Mouse (Mus musculus) myocyte (in vitro differentiated cells): ENCODE data around the gene Dnaic1. TPM values are rescaled to one million over a fixed set of nuclear protein-coding genes. Genes with fewer than 3 reads are reported as not detected.

Source experiments
- H3K27me3 ChIP-seq: one replicate; pipeline ENCODE4 v1.6.1; 2011; ENCODE audit not compliant: control insufficient read depth, insufficient read depth, insufficient read length
- H3K36me3 ChIP-seq: one replicate; pipeline ENCODE4 v1.6.1; 2011; ENCODE audit not compliant: control insufficient read depth, insufficient read depth
- H3K4me2 ChIP-seq: one replicate; pipeline ENCODE4 v1.6.1; 2011; ENCODE audit warnings: low read depth, control low read depth
- H3K4me3 ChIP-seq: one replicate; pipeline ENCODE4 v1.5.1; 2011; ENCODE audit warnings: mild to moderate bottlenecking, control low read depth, moderate library complexity
- H3K79me2 ChIP-seq: one replicate; pipeline ENCODE4 v1.6.1; 2011; ENCODE audit not compliant: control insufficient read depth, insufficient read depth
- H3ac ChIP-seq: one replicate; pipeline ENCODE4 v1.6.1; 2011; ENCODE audit not compliant: control insufficient read depth, insufficient read length
- CEBPB ChIP-seq: IDR thresholded peaks from 2 replicates; pipeline ENCODE4 v1.6.1; 2011; ENCODE audit warnings: mild to moderate bottlenecking, moderate library complexity; ENCODE audit not compliant: poor library complexity, insufficient read depth, severe bottlenecking
- E2F4 ChIP-seq: IDR thresholded peaks from one replicate; pipeline ENCODE4 v1.6.1; 2011; ENCODE audit warnings: mild to moderate bottlenecking, control low read depth, moderate library complexity; ENCODE audit not compliant: insufficient read depth
- MAX ChIP-seq: IDR thresholded peaks from one replicate; pipeline ENCODE4 v1.6.1; 2011; ENCODE audit warnings: low read depth, mild to moderate bottlenecking, control low read depth
- MYOD1 ChIP-seq, 3 experiments: IDR thresholded peaks; one replicate each; pipeline ENCODE4 v1.6.1; 2011; ENCODE audit warnings: control low read depth in 2 of 3, low read depth in 2 of 3, mild to moderate bottlenecking in 2 of 3, moderate library complexity in 1 of 3; ENCODE audit not compliant: insufficient read length in 2 of 3, control insufficient read depth in 1 of 3
- MYOG ChIP-seq, 3 experiments: IDR thresholded peaks; one replicate each; pipeline ENCODE4 v1.6.1; 2011; ENCODE audit warnings: control low read depth in 2 of 3, low read depth in 2 of 3, mild to moderate bottlenecking in 2 of 3; ENCODE audit not compliant: insufficient read length in 2 of 3, control insufficient read depth in 1 of 3, insufficient read depth in 1 of 3
- POLR2A ChIP-seq: IDR thresholded peaks from one replicate; pipeline ENCODE4 v1.6.1; 2011; ENCODE audit warnings: low read depth, mild to moderate bottlenecking, control low read depth, moderate library complexity; ENCODE audit not compliant: insufficient read length
- POLR2AphosphoS2 ChIP-seq: IDR thresholded peaks from one replicate; pipeline ENCODE4 v1.6.1; 2011; ENCODE audit warnings: low read depth, control low read depth; ENCODE audit not compliant: insufficient read length
- REST ChIP-seq: IDR thresholded peaks from one replicate; pipeline ENCODE4 v1.6.1; 2011; ENCODE audit warnings: mild to moderate bottlenecking, control low read depth, moderate library complexity; ENCODE audit not compliant: insufficient read depth, insufficient read length
- SRF ChIP-seq: IDR thresholded peaks from one replicate; pipeline ENCODE4 v1.6.1; 2011; ENCODE audit warnings: low read depth; ENCODE audit not compliant: control insufficient read depth, insufficient read length
- TCF12 ChIP-seq: IDR thresholded peaks from one replicate; pipeline ENCODE4 v1.6.1; 2011; ENCODE audit warnings: mild to moderate bottlenecking, control low read depth; ENCODE audit not compliant: poor library complexity, insufficient read depth, severe bottlenecking
- TCF3 ChIP-seq: IDR thresholded peaks from one replicate; pipeline ENCODE4 v1.6.1; 2011; ENCODE audit warnings: low read depth, control low read depth; ENCODE audit not compliant: insufficient read length
- USF1 ChIP-seq: IDR thresholded peaks from one replicate; pipeline ENCODE4 v1.6.1; 2011; ENCODE audit warnings: low read depth, mild to moderate bottlenecking, control low read depth, moderate library complexity
- polyA plus RNA-seq: library from polyadenylated mRNA; unstranded; fragments of >200 nt; fragmentation: generic; extraction: Trizol; gene quantifications from one replicate; pipeline ENCODE4 v1.2.1, GENCODE M21; 2012; ENCODE audit warnings: missing spikeins

Gene Dnaic1
- polyA plus RNA-seq, 1 experiment, result 0.08 TPM

DNA sequence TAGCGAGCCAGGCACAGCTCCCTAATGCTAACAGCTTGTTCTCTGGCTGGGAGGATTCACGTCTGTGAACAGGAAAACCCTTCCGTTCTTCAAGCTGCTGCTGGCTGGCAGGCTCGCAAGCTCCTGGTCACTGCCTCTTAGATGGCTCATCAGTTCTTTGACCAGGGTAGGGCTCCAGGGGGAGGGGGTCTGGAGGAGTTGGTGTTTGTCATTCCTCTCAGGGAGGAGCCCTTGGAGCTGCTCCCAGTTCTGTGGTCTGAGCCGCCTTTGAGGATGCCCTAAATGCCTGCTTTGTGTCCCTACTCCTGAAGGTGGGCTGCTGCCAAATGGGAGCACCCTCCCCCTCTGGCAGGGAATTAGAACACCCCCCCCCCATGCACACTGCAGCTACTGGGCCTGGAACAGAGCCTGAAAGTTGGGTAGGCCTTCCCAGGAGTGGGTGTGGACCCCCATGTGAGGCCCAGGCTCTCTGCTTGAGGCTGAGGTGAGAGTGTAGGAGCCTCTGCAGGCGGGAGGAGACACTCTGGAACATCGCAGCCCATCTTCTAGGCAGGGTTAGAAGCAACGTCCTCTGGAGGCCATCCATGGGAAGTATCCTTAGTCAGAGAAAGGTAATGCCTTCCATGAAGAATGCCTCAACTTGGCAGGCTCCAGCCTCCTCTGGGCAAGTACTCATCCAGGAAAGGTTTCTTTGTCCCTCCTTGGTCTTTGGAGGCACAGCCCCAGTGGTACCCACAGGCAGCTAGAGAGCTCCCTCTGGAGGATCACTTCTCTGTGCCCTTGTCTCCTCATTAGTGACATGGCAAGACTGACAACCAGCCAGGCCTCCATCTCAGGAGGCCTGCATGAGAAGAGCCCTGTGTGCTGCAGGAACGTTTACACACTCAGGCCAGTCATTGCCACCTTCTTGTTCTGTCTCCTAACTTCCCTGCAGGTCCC lies 46.4 kb downstream of the Dnaic1 start:
- no peaks in the 10 kb centered on the region for H3K27me3 ChIP-seq
- TF ChIP-seq MYOG (IDR thresholded peaks at IDR 0.05; ENCODE audit: control insufficient read depth in 1 of 3, insufficient read depth in 1 of 3, insufficient read length in 2 of 3, low read depth in 2 of 3) (no peak), MAX (no peak), TCF3 (no peak), USF1 (no peak), CEBPB (no peak), SRF (no peak)

DNA sequence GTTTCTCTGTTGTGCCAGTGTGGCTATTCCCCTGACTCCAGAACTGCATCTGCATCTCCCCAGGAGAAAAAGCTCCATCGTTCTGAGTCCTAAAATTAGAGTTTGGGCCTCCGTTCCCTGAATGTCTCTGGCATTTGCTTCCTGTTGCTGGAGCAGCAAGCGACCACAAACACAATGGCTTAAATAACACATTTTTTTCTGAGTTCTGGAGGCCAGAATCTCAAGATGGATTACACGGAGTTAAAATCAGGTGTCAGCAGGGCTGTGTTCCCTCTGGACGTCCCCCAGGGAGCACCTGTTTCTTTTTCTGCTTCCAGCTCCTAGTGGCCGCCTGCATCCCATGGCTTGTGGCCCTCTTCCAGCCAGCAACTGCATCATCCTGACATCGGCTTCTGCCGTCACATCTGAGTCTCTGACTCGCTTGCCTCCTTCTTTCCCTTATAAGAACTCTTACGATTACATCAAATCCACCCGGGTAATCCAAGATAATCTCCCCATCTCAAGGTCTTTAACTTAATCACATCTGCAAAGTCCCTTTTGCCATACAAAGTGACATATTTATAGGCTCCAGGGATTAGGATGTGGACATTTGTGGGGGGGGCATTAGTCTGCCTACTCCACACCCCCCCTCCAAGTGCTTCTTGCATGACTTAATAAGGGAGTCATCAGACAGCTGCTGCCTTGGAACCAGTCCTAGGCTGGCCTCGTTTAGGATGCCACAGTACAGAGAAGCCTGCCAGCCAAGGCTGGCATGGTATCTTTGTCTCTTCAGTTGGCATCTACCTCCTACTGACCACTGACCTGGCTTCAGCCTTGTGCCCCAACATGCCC lies 49.6 kb downstream of the Dnaic1 start:
- TF ChIP-seq TCF3, result no peak
- peak; percentile 81 for TF ChIP-seq SRF
- no peak for TF ChIP-seq USF1
- TF ChIP-seq REST, result no peak
- TF ChIP-seq MYOG (IDR thresholded peaks at IDR 0.05; ENCODE audit: control insufficient read depth in 1 of 3, insufficient read depth in 1 of 3, insufficient read length in 2 of 3, low read depth in 2 of 3), result peak; percentile 20 to 75 (median 72)
- TF ChIP-seq POLR2AphosphoS2, result no peak
- peak; percentile 65 for TF ChIP-seq TCF12
- peak; percentile 28 to 81 (median 70) for TF ChIP-seq MYOD1 (IDR thresholded peaks at IDR 0.05; ENCODE audit: control insufficient read depth in 1 of 3, insufficient read length in 2 of 3, low read depth in 2 of 3)
- TF ChIP-seq POLR2A, result no peak
- TF ChIP-seq E2F4, result no peak
- no peak for TF ChIP-seq CEBPB
- TF ChIP-seq MAX, result no peak
- Histone ChIP-seq H3K36me3 (no peaks in the 10 kb centered on the region), H3K4me2 (peak overlapping the region; percentile 27), H3K27me3 (no peaks in the 10 kb centered on the region), H3ac (no peak overlapping the region), H3K79me2 (no peaks in the 10 kb centered on the region), H3K4me3 (no peak overlapping the region)

More for the DNA sequence above, 46.4 kb downstream of the Dnaic1 start:
- Histone ChIP-seq H3K36me3 (no peaks in the 10 kb centered on the region), H3K4me3 (no peak overlapping the region), H3ac (no peak overlapping the region), H3K79me2 (no peaks in the 10 kb centered on the region), H3K4me2 (no peak overlapping the region)

DNA sequence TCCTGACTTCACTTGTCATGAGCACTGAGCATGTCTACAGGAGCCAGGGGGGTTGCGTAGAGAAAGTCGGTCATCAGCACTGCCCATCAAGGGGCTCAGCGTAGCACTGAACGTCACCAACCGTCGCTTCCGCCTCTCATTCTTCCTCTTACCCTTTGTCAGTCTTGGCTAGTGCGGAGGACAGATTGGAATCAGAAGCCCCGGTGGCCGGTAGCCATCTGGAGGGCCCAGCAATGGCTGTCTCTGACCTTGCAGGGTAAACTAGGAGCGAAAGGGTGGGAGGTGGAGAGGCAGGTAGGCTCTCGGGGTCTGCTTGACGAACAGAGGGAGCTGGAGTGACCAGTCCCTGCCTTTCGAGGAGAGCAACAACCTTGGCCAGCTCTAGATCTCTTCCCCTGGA lies 52.5 kb downstream of the Dnaic1 start:
- H3ac ChIP-seq, result no peak overlapping the region
- no peak overlapping the region for H3K4me3 ChIP-seq
- TF ChIP-seq REST (no peak), TCF12 (no peak), CEBPB (no peak), E2F4 (no peak), POLR2A (no peak), USF1 (no peak), POLR2AphosphoS2 (no peak), SRF (no peak), MAX (no peak), MYOG (IDR thresholded peaks at IDR 0.05; ENCODE audit: control insufficient read depth in 1 of 3, insufficient read depth in 1 of 3, insufficient read length in 2 of 3, low read depth in 2 of 3) (no peak), MYOD1 (IDR thresholded peaks at IDR 0.05; ENCODE audit: control insufficient read depth in 1 of 3, insufficient read length in 2 of 3, low read depth in 2 of 3) (no peak), TCF3 (no peak)
- no peak overlapping the region for H3K4me2 ChIP-seq
- no peaks in the 10 kb centered on the region for H3K79me2 ChIP-seq
- H3K36me3 ChIP-seq, result no peaks in the 10 kb centered on the region
- peaks cover 8% of the 10 kb centered on the region for H3K27me3 ChIP-seq

DNA sequence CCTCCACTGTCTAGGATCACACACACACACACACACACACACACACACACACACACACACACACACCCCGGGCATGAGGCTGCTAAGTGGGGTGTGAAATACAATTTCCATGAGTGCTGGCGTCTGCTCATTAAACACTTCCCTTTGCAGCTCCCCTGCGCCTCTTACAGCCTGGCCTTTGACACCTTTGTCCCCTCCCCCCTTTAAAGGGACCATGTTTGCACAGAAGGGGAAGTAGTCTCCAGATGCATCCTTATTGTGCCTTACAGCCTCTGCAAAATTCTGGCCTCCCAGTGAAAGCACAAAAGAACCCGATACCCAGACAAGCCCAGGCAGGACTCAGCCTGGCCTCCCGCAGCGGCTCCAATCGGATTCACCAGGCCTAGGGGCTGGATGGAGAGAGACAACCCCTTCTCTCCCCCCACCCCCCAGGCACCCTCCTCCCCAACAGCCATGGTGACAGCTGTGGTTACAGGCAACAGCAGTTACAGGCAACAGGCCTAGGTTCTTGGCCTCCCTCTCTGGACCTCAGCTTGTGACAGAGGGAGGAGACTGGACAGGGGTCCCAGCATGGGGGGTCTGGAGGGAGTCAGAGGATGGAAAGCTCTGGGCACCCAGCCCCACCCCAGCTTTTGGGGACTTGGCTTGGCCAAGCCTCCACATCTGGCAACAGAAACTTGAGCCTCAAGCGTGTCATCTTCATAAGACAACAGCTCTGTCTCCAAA lies 58.8 kb downstream of the Dnaic1 start:
- no peak overlapping the region for H3K4me2 ChIP-seq
- H3ac ChIP-seq, result no peak overlapping the region
- no peaks in the 10 kb centered on the region for H3K79me2 ChIP-seq
- H3K36me3 ChIP-seq, result no peaks in the 10 kb centered on the region
- peaks cover 45% of the 10 kb centered on the region for H3K27me3 ChIP-seq
- no peak overlapping the region for H3K4me3 ChIP-seq
- TF ChIP-seq REST (no peak), MAX (no peak), CEBPB (no peak), USF1 (no peak), MYOD1 (IDR thresholded peaks at IDR 0.05; ENCODE audit: control insufficient read depth in 1 of 3, insufficient read length in 2 of 3, low read depth in 2 of 3) (no peak), E2F4 (no peak), SRF (no peak), TCF3 (no peak), POLR2A (no peak), MYOG (IDR thresholded peaks at IDR 0.05; ENCODE audit: control insufficient read depth in 1 of 3, insufficient read depth in 1 of 3, insufficient read length in 2 of 3, low read depth in 2 of 3) (no peak), TCF12 (no peak), POLR2AphosphoS2 (no peak)
